Mouse (Mus musculus) gastrocnemius, postnatal 25 days (tissue): ENCODE measurements around the gene Gm14214. TPM values are rescaled to one million over a fixed set of nuclear protein-coding genes. Genes with fewer than 3 reads are reported as not detected.
A peak's percentile ranks its signal among the peaks of the same experiment; 100 is the strongest.

ENCODE experiments used
- DNase-seq: peaks from one replicate; pipeline ENCODE4 v3.0.0; 2022
- total RNA-seq, 2 experiments: library from RNA; stranded (reverse); gene quantifications; 1 replicate in 1 of 2; 2 replicates in 1 of 2; pipeline ENCODE4 v1.2.3; 2021

Gm14214 gene
- total RNA-seq, 2 experiments from 2014 or later: not detected

- no peak for DNase-seq
Observed at GRCm38 (mm10) chr2:154774032-154774431, 4.2 kb upstream of the Gm14214 start.

DNA sequence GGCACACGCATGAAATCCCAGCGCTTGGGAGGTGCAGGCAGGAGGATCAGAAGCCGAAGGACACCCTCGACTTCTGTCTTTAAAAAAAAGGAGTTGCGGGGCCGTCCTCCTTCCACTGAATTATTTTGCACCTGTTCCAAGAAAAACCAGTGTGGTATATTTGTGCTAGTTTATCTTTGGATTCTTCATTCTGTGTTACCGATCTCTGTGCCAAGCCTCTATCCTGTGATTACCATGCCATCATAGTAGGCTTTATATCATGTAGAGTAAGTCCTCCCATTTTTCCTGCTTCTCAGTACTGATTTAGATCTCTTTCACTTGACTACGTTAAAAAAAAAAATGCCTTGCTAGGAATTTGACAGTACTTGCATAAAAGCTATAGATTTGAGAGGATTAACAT lies 1.8 kb upstream of the Gm14214 start:
- no peak for DNase-seq

- DNase-seq: no peak
Observed at GRCm38 (mm10) chr2:154767051-154767450, 2.8 kb downstream of the Gm14214 start.

- no peak for DNase-seq
Observed at GRCm38 (mm10) chr2:154765554-154766008, 4.2 kb downstream of the Gm14214 start.

- no peak for DNase-seq
Observed at GRCm38 (mm10) chr2:154764828-154765497, 4.9 kb downstream of the Gm14214 start.

GRCm38 (mm10) chr2:154763226-154763625 lies 6.6 kb downstream of the Gm14214 start:
- no peak for DNase-seq

DNA sequence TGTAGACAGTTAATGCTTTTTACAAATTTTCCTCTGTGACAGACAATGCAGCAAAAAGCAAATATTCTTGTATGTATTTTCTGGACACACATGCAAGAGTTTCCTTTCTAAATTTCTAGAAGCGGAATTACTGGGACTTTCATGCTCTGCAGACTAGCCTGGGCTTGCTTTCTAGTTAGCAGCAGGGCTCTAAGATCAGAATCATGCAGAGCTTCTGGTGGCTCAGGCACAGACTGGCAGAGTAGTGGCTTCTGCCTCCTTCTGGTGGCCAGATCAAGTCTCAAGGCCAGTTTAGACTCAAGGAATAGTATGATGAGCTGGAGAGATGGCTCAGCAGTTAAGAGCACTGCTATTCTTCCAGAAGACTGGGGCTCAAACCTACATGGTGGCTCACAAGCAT lies 11.4 kb downstream of the Gm14214 start:
- no peak for DNase-seq

- no peak for DNase-seq
Observed at GRCm38 (mm10) chr2:154757691-154758090, 12.1 kb downstream of the Gm14214 start.

DNA sequence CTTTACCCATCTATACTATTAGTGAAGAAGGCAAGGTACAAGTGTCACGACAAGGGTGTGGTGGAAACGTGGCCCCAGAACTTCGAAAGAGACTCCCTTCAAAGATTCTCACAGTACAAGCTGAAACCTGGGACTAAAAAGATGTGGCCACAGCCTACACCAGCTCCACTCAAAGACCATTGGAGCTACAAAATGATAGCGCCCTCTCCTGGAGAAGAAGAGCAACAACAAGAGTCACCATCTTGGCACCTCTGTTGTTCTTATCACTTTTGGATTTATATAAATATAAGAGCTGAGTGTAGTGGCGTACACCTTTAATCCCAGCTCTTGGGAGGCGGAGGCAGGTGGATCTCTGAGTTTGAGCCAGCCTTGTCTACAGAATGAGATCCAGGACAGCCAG lies 14.0 kb downstream of the Gm14214 start:
- DNase-seq: no peak

GRCm38 (mm10) chr2:154754068-154754560 lies 15.7 kb downstream of the Gm14214 start:
- no peak for DNase-seq

DNA sequence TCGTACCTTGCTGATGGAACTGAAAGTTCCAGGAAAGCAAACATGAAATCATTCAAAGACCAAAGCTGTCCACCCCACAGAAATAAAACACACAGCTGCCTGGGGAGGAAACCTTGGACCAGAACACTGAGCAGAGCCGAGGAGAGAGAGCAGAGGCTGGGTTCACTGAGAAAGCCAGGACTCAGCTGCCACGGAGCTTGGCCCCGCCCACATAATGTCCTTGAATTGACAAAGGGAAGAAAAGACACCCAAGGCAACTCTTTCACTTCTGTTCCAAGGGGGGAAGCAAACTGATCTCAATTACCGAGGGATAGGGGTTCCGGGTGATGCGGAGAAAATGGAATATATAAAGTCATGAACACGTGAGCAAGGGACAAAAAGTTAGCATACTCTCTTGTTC lies 17.9 kb downstream of the Gm14214 start:
- DNase-seq: no peak

- DNase-seq: no peak
Observed at GRCm38 (mm10) chr2:154749046-154750036, 20.5 kb downstream of the Gm14214 start.

GRCm38 (mm10) chr2:154748383-154748782 lies 21.4 kb downstream of the Gm14214 start:
- DNase-seq: no peak

DNA sequence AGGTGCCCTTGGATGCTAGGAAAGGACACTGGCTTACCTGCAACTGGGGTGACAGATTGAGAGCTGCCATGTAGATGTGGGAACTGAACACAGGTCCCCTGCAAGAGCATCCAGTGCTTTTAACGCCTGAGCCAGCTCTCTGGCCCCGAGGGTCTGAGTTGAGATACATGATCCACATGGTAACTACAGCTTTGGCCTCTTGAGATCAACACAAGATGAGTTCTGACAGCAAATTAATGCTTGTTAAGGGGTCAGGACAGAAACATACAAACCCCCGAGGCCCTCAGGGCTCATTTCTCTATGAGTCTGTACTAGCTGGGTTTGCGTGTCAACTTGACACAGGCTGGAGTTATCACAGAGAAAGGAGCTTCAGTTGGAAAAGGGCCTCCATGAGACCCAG lies 25.9 kb downstream of the Gm14214 start:
- DNase-seq: no peak

DNA sequence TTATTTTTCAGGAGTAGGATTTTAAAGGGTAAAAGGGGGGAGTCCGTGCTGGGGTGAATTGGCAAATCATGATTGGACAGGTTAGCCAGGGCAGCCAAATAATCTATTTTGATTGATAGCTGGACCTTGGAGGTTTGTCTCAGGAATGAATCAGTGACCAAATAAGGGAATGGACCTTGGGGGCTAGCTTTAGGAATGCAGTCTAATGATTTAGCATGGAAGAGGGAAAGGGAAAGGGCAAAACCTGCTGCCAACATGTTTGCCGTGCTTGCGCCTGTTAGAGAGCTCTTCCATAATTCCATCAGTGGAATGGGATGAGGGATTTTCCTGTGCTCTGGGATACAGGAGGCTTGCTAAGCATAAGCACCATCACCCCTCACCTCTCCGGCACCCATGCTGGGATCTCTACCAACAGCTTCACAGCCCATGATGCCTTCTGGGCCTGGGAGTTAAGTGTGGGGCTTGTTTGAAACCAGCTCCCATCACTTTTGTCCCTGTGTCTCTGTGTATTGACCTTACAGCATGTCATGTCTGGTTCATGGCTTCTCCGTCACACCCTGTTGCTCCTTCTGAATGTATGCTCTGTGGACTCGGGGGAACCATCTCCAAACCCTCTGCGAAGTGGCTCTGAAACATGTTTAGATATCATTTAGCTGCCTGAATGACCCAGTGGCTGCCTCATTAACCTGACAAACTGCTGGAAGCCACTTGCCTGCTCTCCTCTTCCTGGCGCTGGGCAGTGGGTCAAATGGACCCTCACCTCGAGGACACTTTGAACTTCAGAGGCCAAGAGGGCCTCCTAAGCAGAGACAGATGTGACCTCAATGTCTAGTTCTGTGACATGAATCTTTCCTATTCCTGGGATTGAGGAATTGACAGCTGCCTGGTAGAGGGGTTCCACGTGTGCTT lies 26.7 kb downstream of the Gm14214 start:
- no peak for DNase-seq

GRCm38 (mm10) chr2:154738621-154739020 lies 31.2 kb downstream of the Gm14214 start:
- DNase-seq: peak; percentile 41

DNA sequence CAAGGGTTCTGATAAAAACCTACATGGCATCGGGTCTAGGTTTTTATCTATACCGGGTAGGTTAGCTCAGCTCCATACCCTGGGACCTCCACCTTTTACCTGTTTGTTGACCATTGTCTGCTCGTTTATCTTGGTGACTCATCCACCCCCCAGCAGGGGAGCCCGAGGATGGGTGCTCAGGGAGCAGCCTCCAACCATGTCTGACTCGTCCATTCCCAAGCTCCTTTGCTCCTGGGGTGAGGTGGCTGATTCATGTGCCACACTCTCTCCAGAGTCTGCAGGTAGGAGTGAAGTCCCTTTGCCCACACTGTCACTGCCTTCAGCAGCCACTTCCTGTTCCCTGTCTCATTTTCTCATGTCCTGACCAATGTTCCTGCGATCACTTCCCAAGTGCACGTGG lies 33.8 kb downstream of the Gm14214 start:
- no peak for DNase-seq

- DNase-seq: no peak
Observed at GRCm38 (mm10) chr2:154735416-154735815, 34.4 kb downstream of the Gm14214 start.

- no peak for DNase-seq
Observed at GRCm38 (mm10) chr2:154734977-154735376, 34.9 kb downstream of the Gm14214 start.

DNA sequence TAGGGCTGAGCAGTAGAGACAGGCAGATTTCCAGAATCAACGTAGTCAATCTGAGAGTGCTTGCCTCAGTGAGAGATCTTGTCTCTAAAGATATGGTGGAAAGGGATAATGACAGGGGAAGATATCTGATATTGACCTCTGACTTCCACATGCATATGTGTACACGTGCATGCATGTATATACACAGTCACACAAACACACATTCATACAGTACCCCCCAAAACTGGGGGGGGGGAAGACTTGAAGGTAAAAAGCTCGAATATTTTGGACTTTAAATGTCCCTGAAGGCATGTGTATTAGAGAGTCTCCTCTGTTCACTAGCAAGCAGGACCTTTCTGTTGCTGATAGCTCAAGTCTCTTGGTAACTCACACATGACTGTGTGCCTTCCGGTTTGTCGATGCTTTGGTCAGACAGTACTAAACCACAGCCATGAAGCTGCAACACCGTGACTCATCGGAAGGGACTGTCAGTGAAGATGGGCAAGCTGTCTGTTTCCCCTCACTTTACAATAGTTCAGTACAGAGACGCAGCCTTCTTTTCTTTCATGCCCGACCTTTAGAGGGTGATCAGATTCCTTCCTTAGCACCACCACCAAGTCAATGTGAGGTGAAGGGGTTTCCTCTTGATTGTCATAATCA lies 37.2 kb downstream of the Gm14214 start:
- DNase-seq: no peak

DNA sequence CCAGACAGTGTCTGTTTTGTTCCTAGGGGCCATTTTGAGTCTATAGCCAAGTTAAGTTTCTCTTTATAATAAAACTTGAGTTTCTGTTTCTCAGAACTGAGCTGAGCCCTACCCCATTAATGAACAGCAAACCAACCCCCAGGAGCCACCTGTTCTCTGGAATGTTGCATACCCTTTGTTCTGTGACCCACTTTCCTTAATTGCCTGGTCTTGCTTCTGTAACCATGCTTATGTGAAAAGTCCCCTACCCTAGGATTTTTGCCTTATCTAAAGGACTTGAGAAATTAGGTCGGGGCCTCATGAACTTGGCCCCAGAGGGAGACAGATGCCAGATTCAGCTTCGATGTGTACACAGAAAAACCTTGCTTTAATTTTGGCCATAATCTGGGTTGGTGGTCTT lies 37.9 kb downstream of the Gm14214 start:
- no peak for DNase-seq
